Mouse (Mus musculus) left cerebral cortex, adult 11 months (tissue): ENCODE measurements at regions not wholly inside any gene's neighbourhood (a gene's known extent, or its start where the extent isn't known, plus 50 kb on each side); places are given as distances from the start of the nearest gene placed in this dataset.

Experiments used
- DNase-seq: peaks from one replicate; pipeline ENCODE4 v3.0.0; 2022; ENCODE audit warnings: low spot score

DNA sequence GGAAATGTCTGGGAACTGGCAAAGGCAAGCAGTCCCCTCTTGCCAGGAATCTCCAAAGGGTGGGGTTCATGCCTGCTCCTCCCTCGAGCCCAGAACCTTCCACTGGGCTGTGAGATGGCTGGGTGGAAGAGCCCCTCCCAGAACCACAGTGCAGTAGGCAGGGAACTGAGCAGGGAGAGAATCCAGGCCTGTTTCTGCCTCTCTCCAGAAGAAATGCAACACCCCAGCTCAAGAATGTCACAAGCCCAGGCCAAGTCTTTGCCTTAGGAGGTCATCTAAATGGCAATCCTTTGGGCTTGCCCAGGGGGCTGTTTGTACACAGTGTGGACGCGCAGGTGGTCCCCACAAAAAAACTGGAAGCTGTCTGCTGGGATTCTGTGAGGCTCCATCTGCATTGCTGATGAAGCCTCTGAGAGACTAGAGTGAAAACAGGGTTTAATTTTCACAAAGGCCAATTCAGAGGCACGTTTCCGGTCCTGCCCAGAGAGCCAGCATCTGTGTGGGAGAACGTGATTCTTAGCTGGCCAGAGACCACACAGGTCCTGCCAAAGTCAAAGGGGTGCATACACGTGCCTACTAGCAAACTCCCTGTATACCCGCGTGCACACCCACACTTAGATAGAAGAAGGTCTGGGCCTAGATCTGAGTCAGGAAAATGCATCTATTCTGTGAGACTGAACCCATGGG is 129.0 kb downstream of the Hmg20a start:
- no peak for DNase-seq

- DNase-seq = no peak
Observed at GRCm38 (mm10) chr9:56549774-56550173, 131.4 kb downstream of the Hmg20a start.

DNA sequence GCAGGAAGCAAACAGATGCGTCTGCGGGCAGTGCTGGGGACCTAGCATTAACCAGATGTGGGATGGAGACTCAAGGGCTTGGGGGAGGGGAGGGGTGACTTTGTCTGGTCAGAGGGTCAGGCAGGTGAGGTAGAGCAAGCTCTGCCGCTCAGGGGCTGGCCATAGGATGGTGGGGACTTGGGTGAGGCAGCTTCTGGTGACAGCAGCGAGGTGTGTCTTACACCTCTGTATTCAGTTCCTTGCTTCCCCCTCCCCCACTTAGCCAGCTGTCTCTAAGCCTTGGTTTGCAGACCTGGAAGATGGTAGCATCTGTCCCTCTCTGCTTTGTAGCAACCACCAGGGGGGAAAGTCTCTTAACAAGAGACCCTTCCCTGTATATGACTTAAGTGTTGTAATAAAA is 131.8 kb downstream of the Hmg20a start:
- no peak for DNase-seq

DNA sequence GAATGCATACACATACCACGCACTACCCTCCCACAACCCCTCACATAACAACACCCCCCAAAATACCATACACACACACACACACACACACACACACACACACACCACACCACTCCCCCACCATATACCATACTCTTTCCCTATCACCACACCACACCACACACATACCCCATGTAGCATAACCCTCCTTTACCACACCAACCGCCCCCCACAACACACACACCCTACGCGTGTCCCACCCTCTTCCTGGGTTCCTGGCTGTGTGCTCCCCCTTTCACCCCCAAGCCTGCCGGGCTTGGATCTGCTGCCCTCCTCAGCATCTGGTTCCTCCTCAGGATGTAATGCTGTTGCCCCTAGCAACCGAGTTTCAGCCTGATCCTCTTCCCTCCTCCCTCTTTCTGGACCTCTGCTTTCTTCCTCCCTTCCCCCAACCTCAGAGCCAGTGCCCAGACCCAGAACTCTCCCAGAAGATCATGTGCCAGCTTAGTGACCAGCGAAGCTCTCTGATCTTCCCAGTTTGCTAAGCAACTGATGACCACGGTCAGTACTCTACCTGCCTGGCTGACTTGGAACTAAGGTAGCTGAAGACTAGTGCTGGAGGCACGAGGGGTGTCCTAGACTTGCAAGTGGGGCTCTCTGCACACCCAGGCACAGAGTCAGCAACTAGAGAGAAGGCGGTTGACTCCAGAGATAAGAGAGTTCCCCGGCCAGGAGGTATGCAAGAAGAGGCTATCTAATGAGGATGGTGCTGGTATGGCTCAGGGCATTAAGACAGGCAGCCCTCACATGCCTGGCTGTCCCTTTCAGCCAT is 133.2 kb downstream of the Hmg20a start:
- DNase-seq = no peak

DNA sequence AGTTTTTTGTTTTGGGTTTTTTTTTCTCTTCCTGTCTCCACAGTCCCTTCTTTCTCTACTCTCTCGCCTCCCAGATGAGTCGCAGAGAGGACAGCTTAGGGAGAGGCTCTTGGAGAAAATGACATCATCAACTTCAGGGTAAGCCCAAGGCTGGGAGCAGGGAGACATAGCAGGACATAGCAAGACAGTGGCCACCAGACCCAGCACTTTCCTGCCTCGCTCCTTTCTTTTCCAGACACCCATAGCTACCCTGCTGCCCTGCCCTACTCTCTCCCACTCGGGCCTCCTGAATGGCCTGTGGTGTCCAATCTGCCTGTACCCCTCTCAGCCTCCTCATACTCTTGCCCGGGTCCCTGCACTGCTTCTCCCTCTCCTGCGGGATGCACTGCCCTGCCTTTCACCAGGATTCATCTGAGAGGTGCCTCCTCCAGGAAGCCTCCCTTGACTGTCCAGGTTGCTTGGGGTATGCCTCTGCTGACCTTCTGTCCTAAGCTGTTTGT is 133.8 kb downstream of the Hmg20a start:
- no peak for DNase-seq

DNA sequence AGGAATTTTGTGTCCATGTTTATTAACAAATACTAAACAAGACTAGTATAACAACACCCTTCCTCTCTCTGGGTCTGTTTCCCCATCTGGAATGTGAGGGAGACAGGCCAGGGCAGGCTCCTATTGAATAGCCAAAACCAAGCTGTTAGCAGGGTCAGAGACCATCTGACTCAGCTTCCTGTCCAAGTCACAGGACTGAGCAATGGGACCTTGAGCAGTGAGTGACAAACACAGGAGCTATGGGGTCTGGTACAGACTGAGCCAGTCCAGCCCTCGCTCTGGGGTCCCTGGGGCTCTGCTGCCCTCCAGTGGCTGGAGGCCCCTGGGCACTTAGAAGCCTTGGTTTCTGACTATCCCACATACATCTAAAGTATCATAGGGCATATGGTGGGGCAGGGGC is 134.4 kb downstream of the Hmg20a start:
- DNase-seq = peak; percentile 48

- DNase-seq = no peak
Observed at GRCm38 (mm10) chr9:56553626-56554025, 135.2 kb downstream of the Hmg20a start.

GRCm38 (mm10) chr9:56554096-56554495 is 135.7 kb downstream of the Hmg20a start:
- no peak for DNase-seq

DNA sequence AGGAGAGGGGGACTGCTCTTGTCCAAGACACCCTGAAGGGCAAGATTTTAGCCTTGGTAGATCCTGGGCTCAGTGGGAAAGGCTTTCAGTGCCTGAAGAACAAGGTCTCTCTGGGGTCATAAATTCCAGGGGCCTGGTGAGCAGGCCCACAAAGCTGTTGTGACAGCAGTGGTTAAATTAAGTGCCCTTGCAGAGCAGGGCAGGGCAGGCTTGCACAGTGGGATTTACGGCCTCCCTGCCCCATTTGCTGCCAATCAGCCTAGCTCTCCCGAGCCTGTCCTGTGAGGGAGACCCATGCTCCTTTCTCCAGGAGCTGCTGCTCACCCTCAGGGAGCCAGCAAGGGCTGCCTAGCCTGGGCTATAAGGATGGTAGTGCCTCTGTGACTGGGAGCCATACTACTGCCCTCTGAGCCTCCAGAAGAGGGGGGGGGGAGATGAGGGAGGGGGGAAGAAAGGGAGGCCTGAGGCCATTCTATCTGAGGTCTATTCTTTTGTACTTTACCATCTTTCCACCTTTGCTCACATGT is 141.3 kb downstream of the Hmg20a start:
- no peak for DNase-seq

GRCm38 (mm10) chr9:56562440-56562839 is 144.0 kb downstream of the Hmg20a start:
- DNase-seq = no peak

DNA sequence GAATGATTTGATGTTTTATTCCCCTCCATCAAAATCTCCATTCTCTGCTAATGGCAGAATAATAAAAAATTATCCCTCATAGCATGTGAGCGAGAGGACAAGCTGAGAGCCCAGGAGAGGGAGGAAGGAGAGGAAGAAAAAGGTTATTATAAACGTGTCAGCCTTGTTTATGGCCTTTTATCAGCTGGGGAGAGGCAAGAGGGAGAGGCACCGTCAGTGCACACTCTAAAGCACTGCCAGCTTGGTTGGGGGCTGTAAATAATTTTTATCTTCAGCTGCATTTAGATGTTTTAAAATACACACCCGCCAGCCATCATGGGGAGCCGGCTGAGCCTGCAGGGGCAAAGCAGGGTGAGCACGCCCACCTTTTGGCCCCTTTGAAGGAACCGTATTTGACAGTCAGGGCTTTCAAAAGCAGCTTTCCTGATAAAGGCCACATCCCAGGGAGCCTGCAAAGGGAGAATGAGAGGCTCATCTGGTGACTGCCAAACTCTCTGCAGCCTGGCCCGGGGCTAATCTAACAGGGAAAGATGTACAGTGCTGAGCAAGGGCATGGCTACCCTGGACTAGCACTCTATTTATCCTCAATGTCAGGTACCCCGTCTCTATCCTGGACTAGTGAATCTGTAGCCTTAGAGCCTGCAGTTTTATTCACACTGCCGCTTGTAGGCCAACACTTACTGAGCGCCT is 145.8 kb downstream of the Hmg20a start:
- no peak for DNase-seq
